Mouse (Mus musculus) erythroblast, embryonic 14.5 days (primary cell): ENCODE data around the gene Gm44511.

ENCODE experiments used
- GATA1 ChIP-seq: IDR thresholded peaks from 2 replicates; pipeline ENCODE4 v1.6.1; 2012; ENCODE audit warnings: low read length, inconsistent platforms, mixed read lengths
- TAL1 ChIP-seq: IDR thresholded peaks from 3 replicates; pipeline ENCODE4 v1.6.1; 2012; ENCODE audit warnings: low read length, inconsistent platforms, mixed read lengths

DNA sequence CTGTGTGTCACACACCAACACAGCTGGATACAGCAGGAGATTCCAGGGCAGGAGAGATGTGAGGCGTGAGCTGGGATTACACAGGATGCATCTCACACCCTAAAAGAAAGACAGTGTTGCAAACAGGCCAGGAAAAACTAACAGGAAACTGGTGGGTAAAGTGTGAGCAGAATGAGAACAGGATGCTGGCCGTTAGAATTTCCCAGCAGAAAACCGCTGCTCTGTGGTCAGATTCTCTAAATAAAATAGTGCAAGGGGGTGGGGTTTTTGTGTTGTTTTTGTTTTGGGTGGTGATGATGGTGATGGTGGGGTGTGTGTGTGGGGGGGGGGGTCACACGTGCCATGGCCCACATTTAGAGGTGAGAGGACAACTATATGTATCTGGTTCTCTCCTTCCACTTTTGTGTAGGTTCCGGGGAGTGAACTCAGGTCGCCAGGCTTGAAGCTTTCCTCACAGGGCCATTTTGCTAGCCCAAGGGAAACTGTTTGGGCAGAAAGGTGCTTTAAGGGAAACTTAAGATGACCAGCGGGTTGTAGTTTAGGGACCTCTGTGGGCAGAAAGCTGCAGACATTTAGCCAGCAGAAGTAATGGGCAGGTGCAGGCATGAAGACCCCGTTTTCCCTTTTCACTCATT is 29.7 kb downstream of the Gm44511 start:
- TF ChIP-seq TAL1, result no peak
- TF ChIP-seq GATA1, result no peak
